Mouse (Mus musculus) intestine, embryonic 14.5 days (tissue): ENCODE results near the gene Prcp. TPM values are rescaled to one million over a fixed set of nuclear protein-coding genes. Genes with fewer than 3 reads are reported as not detected.
A peak's percentile ranks its signal among the peaks of the same experiment; 100 is the strongest.
"Not testable (repeated sequence)": the region's sequence is repeated elsewhere in the genome, so short reads cannot be mapped to it uniquely, and the experiment has no call there.

Source experiments
- ATAC-seq: fragments of 200-750 bp; cut with Nextera tagmentation; replicated peaks from 2 replicates; pipeline ENCODE4 v1.8.0; 2017; ENCODE audit warnings: low read depth, moderate number of reproducible peaks, moderate TSS enrichment, moderate library complexity; ENCODE audit not compliant: low FRiP score, low TSS enrichment
- DNase-seq: peaks from one replicate; pipeline ENCODE4 v3.0.0-alpha.2; 2018; ENCODE audit warnings: low spot score
- H3K27ac ChIP-seq: fragments of 300-500 bp; sonication (generic); 2 replicates; pipeline ENCODE4 v1.5.1; 2014; ENCODE audit warnings: low read depth, mild to moderate bottlenecking, control low read depth
- H3K27me3 ChIP-seq: fragments of 300-500 bp; sonication (generic); replicated peaks from 2 replicates; pipeline ENCODE4 v1.6.1; 2014; ENCODE audit warnings: low read length, control low read depth; ENCODE audit not compliant: control insufficient read depth, insufficient read depth
- H3K36me3 ChIP-seq: fragments of 300-500 bp; sonication (generic); 2 replicates; pipeline ENCODE4 v1.6.1; 2014; ENCODE audit warnings: low read length, control low read depth; ENCODE audit not compliant: control insufficient read depth, insufficient read depth
- H3K4me1 ChIP-seq: fragments of 300-500 bp; sonication (generic); replicated peaks from 2 replicates; pipeline ENCODE4 v1.6.1; 2014; ENCODE audit warnings: low read length, control low read depth, mixed read lengths; ENCODE audit not compliant: control insufficient read depth, insufficient read depth
- H3K4me2 ChIP-seq: fragments of 300-500 bp; sonication (generic); 2 replicates; pipeline ENCODE4 v1.6.1; 2014; ENCODE audit warnings: low read length
- H3K4me3 ChIP-seq: fragments of 300-500 bp; sonication (generic); 2 replicates; pipeline ENCODE4 v1.5.1; 2014; ENCODE audit warnings: low read depth, low read length, control low read depth, mixed read lengths
- H3K9ac ChIP-seq: fragments of 300-500 bp; sonication (generic); 2 replicates; pipeline ENCODE4 v1.6.1; 2014; ENCODE audit warnings: mild to moderate bottlenecking, low read length
- H3K9me3 ChIP-seq: fragments of 300-500 bp; sonication (generic); 2 replicates; pipeline ENCODE4 v1.6.1; 2016; ENCODE audit warnings: low read length, control low read depth; ENCODE audit not compliant: control insufficient read depth
- WGBS: fragments of 180-500 bp; shearing (Covaris S2); extraction: QIAGEN DNeasy Blood & Tissue Kit; methylation state at CpG from one replicate; pipeline ENCODE4 v1.1.7; 2014; 5-methylcytosine and 5-hydroxymethylcytosine counted together
- polyA plus RNA-seq: library from polyadenylated mRNA; unstranded; fragments of >200 nt; fragmentation: Nextera tagmentation; extraction: Ambion mirVana; gene quantifications from 2 replicates; pipeline ENCODE4 v1.2.1, GENCODE M21; 2014

The Prcp gene
- polyA plus RNA-seq, 1 experiment from 2014 or later: 20.5 TPM

GRCm38 (mm10) chr7:92897021-92897420 is 22.8 kb downstream of the Prcp start:
- 44% methylated on average over 2 of the region's 2 CpGs for WGBS
- H3K4me1 ChIP-seq: no peaks in the 10 kb centered on the region
- H3K27me3 ChIP-seq: no peaks in the 10 kb centered on the region
- H3K4me2 ChIP-seq: no peak overlapping the region
- ATAC-seq (no peak), DNase-seq (no peak)
- H3K36me3 ChIP-seq: no peaks in the 10 kb centered on the region
- H3K4me3 ChIP-seq: no peak overlapping the region
- H3K9me3 ChIP-seq: peaks cover 5% of the 10 kb centered on the region; the same call in 1 of the 2 replicates
- H3K9ac ChIP-seq: no peak overlapping the region
- no peak overlapping the region for H3K27ac ChIP-seq

DNA sequence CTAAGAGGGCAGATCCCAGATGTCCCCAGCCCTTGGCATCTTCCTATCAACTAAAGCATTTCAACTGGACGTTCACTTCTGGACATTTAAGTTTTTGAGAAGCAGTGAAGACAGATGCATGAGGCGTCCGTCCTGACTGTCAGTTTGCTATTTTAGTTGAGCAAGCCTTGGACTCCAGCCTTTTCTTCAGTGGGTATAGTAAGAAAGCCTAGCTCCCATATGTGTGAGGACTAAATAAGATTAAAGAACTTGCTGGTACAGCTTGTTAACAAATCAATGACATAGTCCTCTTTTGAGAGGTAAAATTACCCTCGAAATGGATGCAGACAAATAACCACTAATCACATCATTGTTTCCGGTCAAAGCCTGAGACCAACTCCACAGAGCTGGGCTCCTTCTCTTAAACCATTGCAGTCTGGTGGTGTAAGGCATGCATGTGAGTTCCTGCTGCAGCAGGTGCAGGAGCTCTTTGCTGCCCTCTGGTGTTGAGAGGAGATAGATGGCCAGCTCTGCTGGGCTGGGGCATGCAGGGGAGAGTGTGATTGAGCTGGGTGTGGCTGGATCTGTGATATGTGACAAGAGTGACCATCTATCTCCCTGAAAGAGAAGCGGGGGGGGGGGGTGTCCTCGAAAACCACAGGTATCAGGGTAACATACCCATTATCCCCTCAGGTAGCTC is 29.2 kb downstream of the Prcp start:
- H3K4me3 ChIP-seq: no peak overlapping the region
- H3K4me1 ChIP-seq: no peaks in the 10 kb centered on the region
- DNase-seq: peak; percentile 87
- H3K9me3 ChIP-seq: no peaks in the 10 kb centered on the region
- no peak overlapping the region for H3K9ac ChIP-seq
- no peaks in the 10 kb centered on the region for H3K27me3 ChIP-seq
- H3K4me2 ChIP-seq: no peak overlapping the region
- peak; percentile 87 for ATAC-seq
- no peaks in the 10 kb centered on the region for H3K36me3 ChIP-seq
- H3K27ac ChIP-seq: no peak overlapping the region
- WGBS: 49% methylated on average over 7 of the region's 7 CpGs

DNA sequence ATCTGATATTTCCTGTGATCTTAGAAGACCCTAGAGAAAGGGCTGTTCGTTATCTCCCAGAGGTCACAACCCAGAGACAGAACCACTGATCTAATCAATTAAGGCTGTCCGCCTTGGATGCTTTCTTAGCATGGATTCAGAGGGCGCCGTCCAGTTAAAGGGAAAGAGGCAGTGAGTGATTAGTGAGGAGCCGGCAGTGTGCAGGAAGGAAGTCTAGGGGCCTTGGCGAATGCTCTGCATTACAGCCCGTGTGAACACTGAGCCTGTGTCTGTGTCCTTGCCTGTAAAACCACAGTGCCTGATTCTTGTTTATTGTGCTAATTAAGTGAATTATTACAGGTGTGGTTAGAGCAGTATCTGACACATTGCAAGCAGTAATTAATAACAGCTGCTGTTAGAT is 30.0 kb downstream of the Prcp start:
- not testable (repeated sequence) for DNase-seq, H3K4me2 ChIP-seq, H3K36me3 ChIP-seq, H3K27ac ChIP-seq, H3K9me3 ChIP-seq, H3K4me1 ChIP-seq, H3K27me3 ChIP-seq, H3K9ac ChIP-seq, H3K4me3 ChIP-seq
- WGBS: 43% methylated on average over 7 of the region's 7 CpGs
- ATAC-seq: peak; percentile 59; the same call in 1 of the 2 replicates

DNA sequence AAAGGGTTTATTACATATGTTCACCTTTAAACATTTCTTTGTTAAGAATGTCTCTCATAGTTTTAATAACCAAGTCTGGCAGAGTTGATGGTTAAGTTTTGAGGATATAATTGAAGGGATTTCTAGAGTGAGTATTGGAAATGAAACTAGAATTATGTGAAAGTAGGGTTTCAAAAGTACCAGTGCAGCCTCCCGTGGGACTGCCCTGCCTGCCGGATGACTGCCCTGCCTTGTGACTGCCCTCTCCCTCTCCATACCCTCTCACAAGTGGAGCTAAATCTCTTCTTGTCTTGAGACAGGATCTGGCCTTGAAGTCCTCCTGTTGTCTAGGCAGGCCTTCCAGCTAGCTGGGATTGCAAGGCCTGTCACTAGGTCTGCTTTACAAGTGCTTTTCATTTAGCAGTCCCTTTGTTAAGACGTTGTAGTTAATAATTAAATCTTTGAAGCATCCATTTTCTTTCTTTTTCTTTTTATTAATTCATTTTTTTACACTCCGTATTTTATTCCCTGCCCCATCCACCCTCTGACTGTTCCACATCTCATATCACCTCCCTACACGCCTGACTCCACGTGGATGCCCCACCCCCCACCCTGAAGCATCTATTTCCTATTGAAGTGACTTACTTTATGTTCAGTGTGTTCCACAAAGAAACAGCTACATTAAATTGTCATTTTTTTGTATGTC is 46.0 kb downstream of the Prcp start:
- H3K4me2 ChIP-seq: no peak overlapping the region
- DNase-seq (no peak), ATAC-seq (no peak)
- no peaks in the 10 kb centered on the region for H3K27me3 ChIP-seq
- no peaks in the 10 kb centered on the region for H3K36me3 ChIP-seq
- no peaks in the 10 kb centered on the region for H3K4me1 ChIP-seq
- no peaks in the 10 kb centered on the region for H3K9me3 ChIP-seq
- 84% methylated on average over 6 of the region's 6 CpGs for WGBS
- H3K9ac ChIP-seq: no peak overlapping the region
- no peak overlapping the region for H3K4me3 ChIP-seq
- H3K27ac ChIP-seq: no peak overlapping the region

DNA sequence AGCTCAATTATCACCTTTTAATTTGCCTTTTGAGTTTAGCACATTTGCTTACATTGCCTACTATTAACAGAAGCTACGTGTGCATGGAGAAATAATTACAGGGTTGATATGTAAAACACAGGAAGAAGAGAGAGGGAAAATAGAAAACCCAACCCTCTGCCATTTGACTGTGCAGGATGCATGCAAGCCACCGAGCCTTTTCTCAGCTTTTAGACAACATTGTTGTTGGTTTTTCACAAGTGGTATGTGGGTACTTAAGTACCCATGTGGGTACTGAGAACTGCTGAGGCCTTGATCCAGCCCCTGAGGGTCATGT is 46.5 kb downstream of the Prcp start:
- H3K4me3 ChIP-seq: no peak overlapping the region
- no peak overlapping the region for H3K27ac ChIP-seq
- no peaks in the 10 kb centered on the region for H3K27me3 ChIP-seq
- H3K9me3 ChIP-seq: no peaks in the 10 kb centered on the region
- ATAC-seq (no peak), DNase-seq (no peak)
- no peak overlapping the region for H3K9ac ChIP-seq
- H3K4me2 ChIP-seq: no peak overlapping the region
- H3K36me3 ChIP-seq: no peaks in the 10 kb centered on the region
- no peaks in the 10 kb centered on the region for H3K4me1 ChIP-seq
- WGBS: 70% methylated on average over 2 of the region's 2 CpGs

- ATAC-seq (no peak), DNase-seq (no peak)
- H3K36me3 ChIP-seq: no peaks in the 10 kb centered on the region
- H3K4me3 ChIP-seq: no peak overlapping the region
- no peaks in the 10 kb centered on the region for H3K9me3 ChIP-seq
- no peaks in the 10 kb centered on the region for H3K4me1 ChIP-seq
- 86% methylated on average over 8 of the region's 8 CpGs for WGBS
- H3K4me2 ChIP-seq: no peak overlapping the region
- no peaks in the 10 kb centered on the region for H3K27me3 ChIP-seq
- no peak overlapping the region for H3K27ac ChIP-seq
- no peak overlapping the region for H3K9ac ChIP-seq
These were observed 58.5 kb downstream of the Prcp start for GRCm38 (mm10) chr7:92932792-92933191.

GRCm38 (mm10) chr7:92933308-92933948 is 59.2 kb downstream of the Prcp start:
- not testable (repeated sequence) for H3K27ac ChIP-seq, H3K4me1 ChIP-seq, H3K36me3 ChIP-seq, H3K4me3 ChIP-seq, H3K27me3 ChIP-seq, DNase-seq, H3K4me2 ChIP-seq, H3K9ac ChIP-seq, ATAC-seq, H3K9me3 ChIP-seq
- 66% methylated on average over 4 of the region's 4 CpGs for WGBS

DNA sequence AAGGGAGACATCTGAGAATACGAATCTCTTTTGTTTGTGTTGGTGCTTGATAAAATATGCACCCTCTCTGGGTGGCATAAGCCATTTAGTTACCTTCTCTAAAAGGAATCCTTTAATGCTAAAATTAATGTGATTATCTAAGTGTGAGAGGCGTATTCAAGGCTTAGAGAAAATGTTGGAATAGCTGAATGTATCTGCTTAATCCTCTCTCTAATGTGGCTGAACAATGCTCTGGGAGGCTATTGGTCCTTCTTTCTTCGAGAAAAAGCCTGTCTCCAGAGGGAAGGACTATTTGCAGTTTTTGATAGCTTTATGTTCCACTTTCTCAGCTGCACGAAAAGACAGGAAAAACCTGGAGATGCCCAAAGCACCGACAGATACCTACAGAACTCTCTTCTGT is 62.5 kb downstream of the Prcp start:
- no peak overlapping the region for H3K27ac ChIP-seq
- WGBS: 59% methylated on average over 5 of the region's 5 CpGs
- no peak for DNase-seq
- no peaks in the 10 kb centered on the region for H3K4me1 ChIP-seq
- no peak overlapping the region for H3K4me2 ChIP-seq
- no peak for ATAC-seq
- H3K9ac ChIP-seq: no peak overlapping the region
- no peaks in the 10 kb centered on the region for H3K9me3 ChIP-seq
- no peak overlapping the region for H3K4me3 ChIP-seq
- H3K27me3 ChIP-seq: no peaks in the 10 kb centered on the region
- no peaks in the 10 kb centered on the region for H3K36me3 ChIP-seq

DNA sequence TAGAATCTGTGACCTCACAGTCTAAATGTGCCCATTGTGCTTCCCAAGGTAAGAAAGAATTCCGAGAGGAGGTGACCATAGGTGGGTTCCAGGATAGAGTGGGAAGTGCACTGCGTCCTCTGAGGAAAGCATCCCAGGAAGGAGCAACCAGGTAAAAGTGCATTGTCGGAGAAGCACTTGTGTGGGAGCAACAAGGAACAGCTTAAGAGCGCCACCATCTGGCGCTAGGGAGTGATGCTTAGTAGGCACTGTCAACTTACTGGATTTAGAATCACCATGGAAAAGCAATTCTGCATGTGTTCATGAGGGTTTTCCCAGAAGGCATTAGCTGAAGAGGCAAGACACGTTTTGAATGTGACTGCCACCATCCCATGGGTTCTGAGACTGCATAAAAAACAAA is 63.7 kb downstream of the Prcp start:
- no peak for ATAC-seq
- WGBS: 21% methylated on average over 6 of the region's 6 CpGs
- no peaks in the 10 kb centered on the region for H3K36me3 ChIP-seq
- DNase-seq: no peak
- no peaks in the 10 kb centered on the region for H3K27me3 ChIP-seq
- no peak overlapping the region for H3K4me2 ChIP-seq
- no peaks in the 10 kb centered on the region for H3K9me3 ChIP-seq
- H3K4me1 ChIP-seq: no peaks in the 10 kb centered on the region
- H3K27ac ChIP-seq: no peak overlapping the region
- no peak overlapping the region for H3K9ac ChIP-seq
- H3K4me3 ChIP-seq: no peak overlapping the region
